Comparison of ENCODE assay signal across 20 mouse cellular contexts in the genomic region with DNA sequence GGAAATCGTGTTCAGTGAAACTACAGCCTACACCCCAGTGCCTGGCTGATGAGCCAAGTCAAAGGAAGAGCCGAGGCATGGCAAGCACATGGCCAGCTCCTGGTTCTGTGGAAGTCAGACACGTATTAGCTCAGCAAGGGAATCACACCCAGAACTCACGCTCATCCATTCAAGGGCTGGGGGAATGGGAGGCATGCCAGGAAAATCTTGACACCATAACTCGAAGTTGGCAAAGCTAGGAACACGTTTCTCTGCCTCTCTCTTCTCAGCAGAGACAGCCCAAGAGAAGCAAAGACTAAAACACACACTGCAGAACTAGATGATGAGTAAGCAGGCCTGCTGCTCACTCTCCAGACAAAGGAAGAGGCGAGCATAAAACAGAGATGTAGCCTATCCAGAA. TPM values are rescaled to one million over a fixed set of nuclear protein-coding genes. Genes with fewer than 3 reads are reported as not detected.
A peak's percentile ranks its signal among the peaks of the same experiment; 100 is the strongest.
DNase-seq lines count a peak whose midpoint lies in the region; ATAC-seq lines count a peak whose summit lies in the region.
"Had no signal": no experiment of that assay in that cellular context is flagged by ENCODE, and none has a peak within 500 bp of the region (broad histone marks: within the 10 kb centered on the region; RNA-seq: fewer than 3 reads in every experiment).

No protein-coding gene starts in this region.

- ATAC-seq in forebrain, embryonic 15.5 days (replicated peaks) = 0 out of 2 replicates have a peak, but pooled peaks have one; percentile 29

- no peaks in the 10 kb centered on the region for H3K36me3 ChIP-seq in forebrain, embryonic 15.5 days
- H3K36me3 ChIP-seq in forebrain, embryonic 10.5 days (replicated peaks) = no peaks in the 10 kb centered on the region
- H3K36me3 ChIP-seq: embryonic facial prominence, embryonic 12.5 days; heart, embryonic 13.5 days; kidney, embryonic 15.5 days; midbrain, embryonic 12.5 days; neural tube, embryonic 15.5 days had no signal

- no peaks in the 10 kb centered on the region for H3K4me1 ChIP-seq in forebrain, embryonic 15.5 days
- H3K4me1 ChIP-seq in forebrain, embryonic 10.5 days = no peaks in the 10 kb centered on the region
- H3K4me1 ChIP-seq: embryonic facial prominence, embryonic 12.5 days; kidney, embryonic 15.5 days; midbrain, embryonic 12.5 days; neural tube, embryonic 15.5 days had no signal

- H3K9me3 ChIP-seq in forebrain, embryonic 15.5 days = no peaks in the 10 kb centered on the region
- H3K9me3 ChIP-seq in forebrain, embryonic 10.5 days = no peaks in the 10 kb centered on the region
- H3K9me3 ChIP-seq: embryonic facial prominence, embryonic 12.5 days; heart, embryonic 13.5 days; kidney, embryonic 15.5 days; midbrain, embryonic 12.5 days; neural tube, embryonic 15.5 days had no signal

- H3K27ac ChIP-seq in forebrain, embryonic 15.5 days (replicated peaks) = no peak overlapping the region
- no peak overlapping the region for H3K27ac ChIP-seq in forebrain, embryonic 10.5 days
- H3K27ac ChIP-seq: embryonic facial prominence, embryonic 12.5 days; heart, embryonic 13.5 days; kidney, embryonic 15.5 days; layer of hippocampus, adult 2 months; macrophage; midbrain, embryonic 12.5 days; neural tube, embryonic 15.5 days had no signal

- 56% methylated on average over 7 of the region's 7 CpGs for WGBS in forebrain, embryonic 15.5 days
- 76% methylated on average over 7 of the region's 7 CpGs for WGBS in forebrain, embryonic 10.5 days

- intact Hi-C loops in left cerebral cortex, postnatal 4 days (cut with DNase I) = loop anchor here (5.0 to 10.0 kb wide), 3 partner anchors 465 to 1120 kb away; no protein-coding TSS in a partner anchor

- no peak for DNase-seq in forebrain, embryonic 10.5 days (ENCODE audit: extremely low spot score, low spot score)
- peak; percentile 23 for DNase-seq in NIH3T3 (ENCODE audit: low read depth)
- peak; percentile 22 to 34 for DNase-seq in layer of hippocampus, adult 8-10 months (ENCODE audit: low spot score in 2 of 2)
- DNase-seq in left cerebral cortex, postnatal 4 days = peak; percentile 7
- no peak for DNase-seq in urinary bladder, postnatal 4 days (ENCODE audit: low spot score in 2 of 2)
- DNase-seq in cerebellum, adult 11 months = no peak
- no peak for DNase-seq in c-Kit-positive CD71-positive TER-119-positive erythroid progenitor cells, embryonic 14.5 days (ENCODE audit: low spot score)
- DNase-seq: adrenal gland, adult 2 months; gastrocnemius, postnatal 36 days; heart, postnatal 4 days; lung, adult 18-20 months; retina, postnatal 1 day had no signal

- H3K4me2 ChIP-seq in forebrain, embryonic 15.5 days (replicated peaks) = no peak overlapping the region
- H3K4me2 ChIP-seq: embryonic facial prominence, embryonic 12.5 days; heart, embryonic 13.5 days; kidney, embryonic 15.5 days; midbrain, embryonic 12.5 days; neural tube, embryonic 15.5 days had no signal

- H3K9ac ChIP-seq in forebrain, embryonic 15.5 days (replicated peaks) = no peak overlapping the region
- H3K9ac ChIP-seq: embryonic facial prominence, embryonic 12.5 days; heart, embryonic 13.5 days; kidney, embryonic 15.5 days; midbrain, embryonic 12.5 days; neural tube, embryonic 15.5 days had no signal

- H3K27me3 ChIP-seq in forebrain, embryonic 15.5 days = no peaks in the 10 kb centered on the region
- H3K27me3 ChIP-seq in forebrain, embryonic 10.5 days (ENCODE audit: poor library complexity, severe bottlenecking) = no peaks in the 10 kb centered on the region
- H3K27me3 ChIP-seq: embryonic facial prominence, embryonic 12.5 days had no signal

- H3K4me3 ChIP-seq in forebrain, embryonic 15.5 days = no peak overlapping the region
- H3K4me3 ChIP-seq in forebrain, embryonic 10.5 days = no peak overlapping the region
- H3K4me3 ChIP-seq: embryonic facial prominence, embryonic 12.5 days; heart, embryonic 13.5 days; kidney, embryonic 15.5 days; layer of hippocampus, adult 2 months; midbrain, embryonic 12.5 days; neural tube, embryonic 15.5 days had no signal

RNA-seq across cellular contexts. Expression of gene Ypel5, which starts 53.5 kb away (rescaled TPM):
- 105 and 114 TPM in 2 replicates for polyA plus RNA-seq in forebrain, embryonic 15.5 days (2015; fragmentation: Nextera tagmentation; extraction: Ambion mirVana)
- polyA plus RNA-seq in forebrain, embryonic 10.5 days (2016; fragmentation: Nextera tagmentation; extraction: Ambion mirVana) = 20.4 and 23.2 TPM in 2 replicates
- 100 to 1,000 TPM in 1 of 4 experiments, 10 to 100 TPM in 3; 84.4 to 103 (median 92.3) TPM for total RNA-seq in layer of hippocampus, adult 8-10 months (2022)
- 10 to 100 TPM; 53.1 to 53.7 TPM for total RNA-seq in left cerebral cortex, postnatal 4 days (2021)

Comparison
In these comparisons a context has a peak if more than half of its experiments do, and no peak if none do; other contexts are left out.
1. DNase-seq: peak in NIH3T3 (single experiment), layer of hippocampus, adult 8-10 months (2 of 2) and left cerebral cortex, postnatal 4 days (single experiment); none in forebrain, embryonic 10.5 days (single experiment), urinary bladder, postnatal 4 days (0 of 2), cerebellum, adult 11 months (single experiment) and c-Kit-positive CD71-positive TER-119-positive erythroid progenitor cells, embryonic 14.5 days (single experiment).